Comparison of ENCODE assay signal across 24 mouse cellular contexts in the genomic region with DNA sequence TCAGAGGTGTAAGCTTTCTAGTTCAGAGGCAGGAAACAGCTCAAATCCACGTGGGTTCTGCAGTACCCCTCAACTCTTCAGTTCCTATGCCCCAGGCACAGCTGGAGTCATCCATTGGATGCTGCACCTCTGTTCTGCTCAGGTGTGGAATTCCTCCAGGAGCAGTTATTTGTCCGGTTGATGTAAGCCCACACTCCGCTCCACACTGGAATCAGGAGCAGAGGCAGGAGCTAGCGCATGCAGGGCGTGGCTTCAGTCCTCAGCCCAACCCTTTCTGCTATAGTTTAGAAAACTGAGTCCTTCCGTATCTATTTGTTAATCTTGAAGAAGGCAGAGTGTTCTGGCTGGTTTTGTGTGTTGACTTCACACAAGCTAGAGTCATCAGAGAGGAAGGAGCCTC. TPM values are rescaled to one million over a fixed set of nuclear protein-coding genes. Genes with fewer than 3 reads are reported as not detected.
DNase-seq lines count a peak whose midpoint lies in the region; ATAC-seq and TF ChIP-seq lines count a peak whose summit lies in the region.
"Had no signal": no experiment of that assay in that cellular context is flagged by ENCODE, and none has a peak within 500 bp of the region (broad histone marks: within the 10 kb centered on the region; RNA-seq: fewer than 3 reads in every experiment).

No protein-coding gene starts in this region.

- no peak overlapping the region for H3K9ac ChIP-seq in lung, embryonic 14.5 days
- no peak overlapping the region for H3K9ac ChIP-seq in intestine, embryonic 16.5 days (ENCODE audit: low read depth, low read length)
- no peak overlapping the region for H3K9ac ChIP-seq in limb, embryonic 15.5 days
- H3K9ac ChIP-seq: forebrain, embryonic 12.5 days; heart, embryonic 12.5 days; midbrain, embryonic 15.5 days; neural tube, embryonic 13.5 days had no signal

- no peaks in the 10 kb centered on the region for H3K27me3 ChIP-seq in lung, embryonic 14.5 days (ENCODE audit: insufficient read depth, low read length)
- H3K27me3 ChIP-seq in intestine, embryonic 16.5 days (replicated peaks; ENCODE audit: control insufficient read depth, insufficient read depth, low read length) = no peaks in the 10 kb centered on the region
- no peaks in the 10 kb centered on the region for H3K27me3 ChIP-seq in limb, embryonic 15.5 days
- H3K27me3 ChIP-seq: heart, embryonic 12.5 days; midbrain, embryonic 15.5 days; neural tube, embryonic 13.5 days had no signal

- no peak for TF ChIP-seq CTCF in lung, embryonic 14.5 days (IDR thresholded peaks at IDR 0.05; ENCODE audit: low read depth)

- peak; percentile 55; the same call in 1 of the 2 replicates for ATAC-seq in lung, embryonic 14.5 days (ENCODE audit: insufficient read depth)
- ATAC-seq in intestine, embryonic 16.5 days = 0 out of 2 replicates have a peak, but pooled peaks have one; percentile 49
- no peak for ATAC-seq in limb, embryonic 15.5 days (ENCODE audit: insufficient number of reproducible peaks, low FRiP score, low TSS enrichment, low read depth)
- ATAC-seq: hindbrain, postnatal 0 days; midbrain, embryonic 15.5 days had no signal

- 61% methylated on average over 6 of the region's 6 CpGs for WGBS in lung, embryonic 14.5 days
- WGBS in intestine, embryonic 16.5 days = 69% methylated on average over 6 of the region's 6 CpGs
- 47% methylated on average over 6 of the region's 6 CpGs for WGBS in limb, embryonic 15.5 days

- H3K4me3 ChIP-seq in lung, embryonic 14.5 days (ENCODE audit: low read depth, low read length) = no peak overlapping the region
- no peak overlapping the region for H3K4me3 ChIP-seq in intestine, embryonic 16.5 days (ENCODE audit: low read length)
- H3K4me3 ChIP-seq in limb, embryonic 15.5 days = no peak overlapping the region
- H3K4me3 ChIP-seq: forebrain, embryonic 12.5 days; heart, embryonic 12.5 days; megakaryocyte, embryonic 14.5 days; midbrain, embryonic 15.5 days; neural tube, embryonic 13.5 days had no signal

- 0 out of 2 replicates have a peak, but pooled peaks cover 12% of the 10 kb centered on the region for H3K4me1 ChIP-seq in lung, embryonic 14.5 days (ENCODE audit: insufficient read depth)
- peaks cover 6% of the 10 kb centered on the region; the same call in 1 of the 2 replicates for H3K4me1 ChIP-seq in intestine, embryonic 16.5 days (ENCODE audit: control insufficient read depth, insufficient read depth, low read length)
- H3K4me1 ChIP-seq in limb, embryonic 15.5 days = peaks cover 29% of the 10 kb centered on the region
- H3K4me1 ChIP-seq: forebrain, embryonic 12.5 days; heart, embryonic 12.5 days; megakaryocyte, embryonic 14.5 days; midbrain, embryonic 15.5 days had no signal

- DNase-seq in lung, embryonic 14.5 days = no peak
- no peak for DNase-seq in lung, adult 18-20 months
- peak; percentile 36 for DNase-seq in R1 (ENCODE audit: low read depth, low spot score)
- DNase-seq in thymus, adult 18-20 months = no peak
- DNase-seq in left cerebral cortex, postnatal 36 days (ENCODE audit: low spot score in 2 of 2) = no peak
- DNase-seq: adrenal gland, postnatal 25 days; cerebellum, adult 9-10 months; gastrocnemius, postnatal 25 days; heart, adult 18-20 months; heart, postnatal 10 days; kidney, adult 18-20 months; kidney, postnatal 4 days; retina, postnatal 1 day; right cerebral cortex, postnatal 25 days; spleen, adult 18-20 months; thymus, postnatal 14 days had no signal

- intact Hi-C loops in left cerebral cortex, postnatal 36 days (cut with DNase I) = no loop called here

- H3K9me3 ChIP-seq in lung, embryonic 14.5 days (ENCODE audit: low read depth, low read length) = no peaks in the 10 kb centered on the region
- no peaks in the 10 kb centered on the region for H3K9me3 ChIP-seq in intestine, embryonic 16.5 days (ENCODE audit: control insufficient read depth, low read length)
- H3K9me3 ChIP-seq in limb, embryonic 15.5 days = no peaks in the 10 kb centered on the region
- H3K9me3 ChIP-seq: forebrain, embryonic 12.5 days; heart, embryonic 12.5 days; megakaryocyte, embryonic 14.5 days; midbrain, embryonic 15.5 days; neural tube, embryonic 13.5 days had no signal

- H3K36me3 ChIP-seq in lung, embryonic 14.5 days (ENCODE audit: insufficient read depth) = no peaks in the 10 kb centered on the region
- H3K36me3 ChIP-seq in intestine, embryonic 16.5 days (ENCODE audit: control insufficient read depth, insufficient read depth, low read length) = no peaks in the 10 kb centered on the region
- no peaks in the 10 kb centered on the region for H3K36me3 ChIP-seq in limb, embryonic 15.5 days
- H3K36me3 ChIP-seq: forebrain, embryonic 12.5 days; heart, embryonic 12.5 days; midbrain, embryonic 15.5 days; neural tube, embryonic 13.5 days had no signal

- H3K27ac ChIP-seq in lung, embryonic 14.5 days (ENCODE audit: low read depth) = peak overlapping the region; percentile 66
- no peak overlapping the region for H3K27ac ChIP-seq in intestine, embryonic 16.5 days (ENCODE audit: low read length)
- peak overlapping the region; percentile 28 for H3K27ac ChIP-seq in limb, embryonic 15.5 days
- H3K27ac ChIP-seq: forebrain, embryonic 12.5 days; hindbrain, postnatal 0 days; midbrain, embryonic 15.5 days; neural tube, embryonic 13.5 days had no signal

- H3K4me2 ChIP-seq in lung, embryonic 14.5 days = no peak overlapping the region
- H3K4me2 ChIP-seq in intestine, embryonic 16.5 days (ENCODE audit: low read depth, low read length) = no peak overlapping the region
- H3K4me2 ChIP-seq in limb, embryonic 15.5 days = no peak overlapping the region
- H3K4me2 ChIP-seq: forebrain, embryonic 12.5 days; heart, embryonic 12.5 days; midbrain, embryonic 15.5 days; neural tube, embryonic 13.5 days had no signal

RNA-seq across cellular contexts. Expression of gene Nek6, which starts 9.3 kb away (rescaled TPM):
- 129 and 134 TPM in 2 replicates for polyA plus RNA-seq in lung, embryonic 14.5 days (2014; fragmentation: Nextera tagmentation; extraction: Ambion mirVana)
- 124 and 128 TPM in 2 replicates for polyA plus RNA-seq in intestine, embryonic 16.5 days (2015; fragmentation: Nextera tagmentation; extraction: Ambion mirVana)
- polyA plus RNA-seq in limb, embryonic 15.5 days (2015; fragmentation: Nextera tagmentation; extraction: Ambion mirVana) = 118 TPM in 2 replicates
- total RNA-seq in left cerebral cortex, postnatal 36 days (2021) = 10 to 100 TPM; 27.0 to 27.9 TPM
